Mouse (Mus musculus) thymus, postnatal 0 days (tissue): ENCODE results near the gene Wdr20. TPM values are rescaled to one million over a fixed set of nuclear protein-coding genes. Genes with fewer than 3 reads are reported as not detected.
"Not testable (repeated sequence)": the region's sequence is repeated elsewhere in the genome, so short reads cannot be mapped to it uniquely, and the experiment has no call there.

Experiments used
- DNase-seq: peaks from one replicate; pipeline ENCODE4 v3.0.0-alpha.2; 2015; ENCODE audit warnings: low spot score
- polyA plus RNA-seq: library from polyadenylated mRNA; unstranded; fragments of >200 nt; fragmentation: Nextera tagmentation; extraction: Ambion mirVana; gene quantifications from 2 replicates; pipeline ENCODE4 v1.2.1, GENCODE M21; 2015

Wdr20 gene
- polyA plus RNA-seq: 22.3 and 24.8 TPM in 2 replicates

DNA sequence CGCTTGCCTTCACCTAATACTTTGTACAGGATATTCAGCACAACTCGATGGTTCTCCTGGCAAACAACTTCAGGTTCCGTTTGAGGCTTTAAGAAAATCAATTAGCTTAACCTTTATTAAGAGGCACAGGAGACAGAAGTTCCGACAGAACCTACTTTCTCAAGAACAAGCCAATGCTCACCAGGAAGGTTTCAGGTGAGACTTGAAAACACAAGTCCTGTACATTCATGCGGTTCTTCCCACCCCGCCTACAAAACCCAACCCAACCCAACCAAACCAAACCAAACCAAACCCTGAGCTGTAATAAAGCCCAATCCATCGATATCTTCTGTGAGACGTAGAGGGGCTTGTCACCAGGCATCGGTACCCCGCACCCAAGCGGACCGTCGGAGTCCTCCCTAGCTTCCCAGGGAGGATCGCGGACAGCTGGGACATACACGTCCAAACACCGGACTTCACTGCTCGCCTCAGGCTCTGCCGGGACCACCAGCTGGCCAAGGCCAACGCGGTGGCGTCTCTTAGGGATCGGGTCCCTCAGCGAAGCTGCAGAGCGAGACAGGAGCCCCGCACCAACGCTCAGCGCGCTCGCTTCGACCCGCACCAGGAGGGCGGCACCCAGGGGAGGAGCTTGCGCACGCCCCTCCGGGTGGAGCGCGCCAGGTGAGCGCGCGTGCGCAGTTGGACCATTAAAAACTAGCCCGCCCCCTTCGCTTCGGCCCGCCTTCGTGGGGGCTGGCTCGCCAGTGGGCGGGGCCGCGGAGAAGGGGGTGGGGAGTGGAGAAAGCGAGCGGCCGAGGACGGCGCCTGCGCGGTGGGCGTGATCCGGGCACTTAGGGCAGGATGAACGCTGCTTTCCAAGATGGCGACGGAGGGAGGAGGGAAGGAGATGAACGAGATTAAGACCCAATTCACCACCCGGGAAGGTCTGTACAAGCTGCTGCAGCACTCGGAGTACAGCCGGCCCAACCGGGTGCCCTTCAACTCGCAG lies at the start of gene Wdr20:
TSS of gene Wdr20 (plus strand) at position 775 of the 988 bp plus-strand sequence.
- DNase-seq: peak; percentile 97

DNA sequence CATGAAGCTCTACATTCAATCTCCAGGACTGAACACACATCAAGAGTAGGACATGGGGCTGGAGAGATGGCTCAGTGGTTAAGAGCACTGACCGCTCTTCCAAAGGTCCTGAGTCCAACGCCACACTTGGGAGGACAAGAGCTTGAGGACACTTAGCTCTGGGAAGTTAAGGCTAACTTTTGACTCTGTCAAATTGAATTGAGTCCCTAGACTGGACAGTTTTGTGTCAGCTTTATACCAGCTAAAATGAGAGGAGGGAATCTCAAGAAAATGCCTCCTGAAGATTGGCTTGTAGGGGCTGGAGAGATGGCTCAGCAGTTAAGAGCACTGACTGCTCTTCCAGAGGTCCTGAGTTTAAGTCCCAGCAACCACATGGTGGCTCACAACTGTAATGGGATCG lies 48.8 kb upstream of the Wdr20 start:
- not testable (repeated sequence) for DNase-seq

DNA sequence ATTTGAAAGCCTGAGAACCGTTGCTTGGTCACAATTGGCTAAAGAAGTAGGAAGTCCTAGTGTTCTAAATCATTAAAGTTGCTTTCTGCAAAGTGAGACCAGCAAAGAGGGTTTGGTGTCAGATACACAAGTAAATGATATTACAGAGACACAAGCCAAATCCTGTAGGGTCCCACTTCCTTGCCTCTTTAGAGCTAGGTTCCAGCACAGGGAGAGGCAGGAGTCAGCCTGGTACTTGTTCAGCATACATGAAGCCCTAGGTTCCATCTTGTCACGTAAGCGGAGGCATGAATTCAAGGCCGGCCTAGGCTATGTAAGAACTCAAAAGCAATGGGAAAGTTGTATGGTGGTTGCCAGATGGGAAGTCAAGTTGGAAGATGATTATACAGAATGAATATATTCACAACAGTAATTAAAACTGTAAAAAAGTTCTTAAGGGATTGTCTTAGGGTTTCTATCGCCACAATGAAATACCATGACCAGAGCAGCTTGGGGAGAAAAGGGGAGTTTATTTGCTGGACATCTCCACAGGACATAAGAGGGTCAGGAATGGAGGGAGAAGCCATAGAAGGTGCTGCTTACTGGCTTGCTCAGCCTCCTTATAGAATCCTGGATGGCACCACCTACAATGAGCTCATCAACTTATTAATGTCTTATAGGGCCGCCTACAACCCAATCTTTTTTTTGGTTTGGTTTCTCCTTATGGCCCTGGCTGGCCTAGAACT lies 47.7 kb upstream of the Wdr20 start:
- no peak for DNase-seq

GRCm38 (mm10) chr12:110693378-110693777 lies 44.4 kb upstream of the Wdr20 start:
- DNase-seq: not testable (repeated sequence)

DNA sequence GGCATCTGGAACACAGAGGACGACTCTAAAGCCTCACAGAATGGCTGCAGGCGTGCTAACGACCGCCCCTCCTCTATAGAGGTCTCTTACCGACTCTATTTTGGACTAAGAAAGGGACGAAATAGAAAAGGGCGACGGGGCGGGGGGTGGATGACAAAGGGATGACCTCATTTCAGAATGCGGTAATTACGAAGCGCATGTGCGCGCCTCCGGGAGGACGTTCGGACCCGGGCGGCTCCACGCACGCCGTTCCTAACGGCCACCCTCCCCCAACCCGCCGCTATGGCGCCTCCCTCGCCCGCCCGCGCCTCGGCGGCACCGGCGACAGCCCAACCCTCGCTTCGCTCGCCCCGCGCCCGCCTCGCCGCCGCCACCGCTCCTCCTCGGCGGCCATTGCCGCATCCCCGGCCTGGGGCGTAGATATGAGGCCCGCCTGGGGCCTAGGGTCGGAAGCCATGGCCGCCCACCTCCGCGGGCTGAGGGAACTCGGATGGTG lies 42.0 kb upstream of the Wdr20 start:
- no peak for DNase-seq

GRCm38 (mm10) chr12:110696173-110696974 lies 41.4 kb upstream of the Wdr20 start:
- peak; percentile 98 for DNase-seq

DNA sequence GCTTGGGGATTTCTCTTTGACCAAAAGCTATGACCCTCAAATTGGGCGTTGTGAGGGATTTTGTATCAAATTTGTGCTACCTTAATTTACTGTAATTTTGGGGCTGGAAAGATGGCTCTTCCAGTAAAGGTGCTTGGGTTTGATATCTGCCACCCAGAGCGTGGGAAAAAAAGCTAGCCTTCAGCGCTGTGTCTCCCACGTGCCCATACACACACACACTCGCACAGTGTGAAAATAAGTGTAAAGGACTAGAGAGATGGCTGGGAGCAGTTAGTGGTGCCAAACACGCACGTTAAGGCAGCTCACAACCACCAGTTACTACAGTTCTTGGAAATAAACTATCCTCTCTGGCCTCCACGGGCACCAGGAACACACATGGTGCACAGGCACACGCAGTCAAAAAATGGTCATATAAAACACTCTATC lies 40.8 kb upstream of the Wdr20 start:
- no peak for DNase-seq

- no peak for DNase-seq
Observed at GRCm38 (mm10) chr12:110697457-110697856, 40.3 kb upstream of the Wdr20 start.

- no peak for DNase-seq
Observed at GRCm38 (mm10) chr12:110698080-110698479, 39.7 kb upstream of the Wdr20 start.

DNA sequence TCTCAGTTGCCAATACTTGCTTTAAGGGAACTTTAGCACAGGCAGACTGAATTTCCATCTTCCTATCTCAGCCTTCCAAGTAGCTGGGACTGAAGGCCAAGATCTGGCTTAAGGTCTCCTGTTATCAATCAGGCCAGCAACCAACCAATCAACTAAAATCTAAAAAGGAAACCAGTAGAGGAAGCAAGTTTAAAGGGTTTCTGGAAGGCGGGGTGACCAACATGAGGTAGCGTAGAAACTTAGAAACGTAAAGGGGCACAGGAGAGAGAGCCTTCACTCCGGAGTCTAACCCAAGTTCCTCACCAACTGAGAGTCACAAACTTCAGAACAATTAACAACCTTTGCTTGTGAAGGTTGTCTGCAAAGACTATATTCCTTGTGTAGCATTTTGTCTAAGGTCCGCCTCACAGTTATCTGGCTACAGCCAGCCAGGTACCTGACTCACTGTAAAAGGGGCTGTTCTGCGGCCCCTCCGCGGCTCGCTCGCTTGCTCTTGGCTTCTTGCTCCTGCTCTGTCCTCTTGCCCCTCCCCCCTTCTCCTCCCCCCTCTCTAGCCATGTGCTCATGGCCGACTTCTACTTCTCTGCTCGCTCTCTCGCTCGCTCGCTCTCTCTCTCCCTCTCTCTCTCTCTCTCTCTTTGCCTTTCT lies 39.1 kb upstream of the Wdr20 start:
- DNase-seq: no peak

DNA sequence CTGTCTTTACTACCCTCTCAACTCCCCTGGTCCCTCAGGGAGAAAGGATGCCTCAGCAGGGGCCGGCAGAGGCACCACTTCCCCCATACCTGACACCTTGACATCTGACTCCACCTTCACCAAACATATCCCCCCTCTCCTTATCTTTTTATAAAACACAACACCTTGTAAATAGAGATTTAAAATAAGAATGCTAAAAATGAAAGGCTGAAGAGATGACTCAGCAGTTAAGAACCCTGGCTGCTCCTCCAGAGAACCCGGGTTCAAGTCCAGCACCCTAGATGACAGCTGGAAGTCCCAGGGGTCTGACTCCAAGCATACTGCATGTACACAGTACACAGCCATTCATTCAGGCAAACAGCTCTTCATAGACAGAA lies 38.6 kb upstream of the Wdr20 start:
- no peak for DNase-seq

DNA sequence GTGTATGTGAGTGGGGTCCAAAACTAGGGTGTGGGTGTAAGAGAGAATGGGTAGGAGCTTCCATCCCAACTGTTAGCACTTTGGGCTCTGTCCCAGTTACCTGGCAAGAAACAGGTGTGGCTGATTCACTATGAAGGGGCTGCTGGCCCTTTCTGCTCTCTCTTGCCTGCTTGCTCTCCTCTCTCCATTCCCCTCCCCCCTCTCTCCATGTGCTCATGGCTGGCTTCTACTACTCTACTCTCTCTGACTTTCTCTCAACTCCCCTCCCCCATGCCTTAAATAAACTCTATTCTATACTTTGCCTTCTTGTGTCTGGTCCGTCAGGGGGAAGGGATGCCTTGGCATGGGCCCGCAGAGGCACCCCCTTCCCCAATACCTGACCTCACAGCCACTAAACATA lies 37.0 kb upstream of the Wdr20 start:
- DNase-seq: no peak

- peak; percentile 29 for DNase-seq
Observed at GRCm38 (mm10) chr12:110701363-110701762, 36.4 kb upstream of the Wdr20 start.

- no peak for DNase-seq
Observed at GRCm38 (mm10) chr12:110702556-110702955, 35.2 kb upstream of the Wdr20 start, which contains the start of gene Hsp90aa1. Hsp90aa1 (minus strand) TSS chr12:110702728.

DNA sequence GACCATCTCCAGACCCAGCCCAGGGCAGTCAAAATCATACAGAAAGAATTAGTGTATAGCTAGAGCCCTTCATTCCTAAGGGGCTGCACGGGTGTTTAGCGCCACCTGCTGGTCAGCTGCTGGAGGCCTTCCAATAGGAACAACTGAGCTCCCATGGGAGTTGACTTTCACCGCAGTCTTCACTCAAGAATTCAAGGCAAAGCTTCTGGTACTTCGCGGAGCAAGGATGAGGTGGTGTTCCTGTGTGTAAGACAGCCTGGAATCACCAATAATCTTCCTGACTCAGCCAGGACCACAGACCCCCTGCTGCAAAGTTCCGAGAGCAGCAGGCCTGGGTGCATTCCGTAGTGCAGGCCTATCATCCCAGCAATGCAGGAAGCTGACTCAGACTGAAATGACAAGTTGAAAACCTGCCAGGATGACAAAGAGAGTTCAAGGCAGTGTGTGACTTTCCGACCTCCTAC lies 34.7 kb upstream of the Wdr20 start:
- DNase-seq: peak; percentile 76

DNA sequence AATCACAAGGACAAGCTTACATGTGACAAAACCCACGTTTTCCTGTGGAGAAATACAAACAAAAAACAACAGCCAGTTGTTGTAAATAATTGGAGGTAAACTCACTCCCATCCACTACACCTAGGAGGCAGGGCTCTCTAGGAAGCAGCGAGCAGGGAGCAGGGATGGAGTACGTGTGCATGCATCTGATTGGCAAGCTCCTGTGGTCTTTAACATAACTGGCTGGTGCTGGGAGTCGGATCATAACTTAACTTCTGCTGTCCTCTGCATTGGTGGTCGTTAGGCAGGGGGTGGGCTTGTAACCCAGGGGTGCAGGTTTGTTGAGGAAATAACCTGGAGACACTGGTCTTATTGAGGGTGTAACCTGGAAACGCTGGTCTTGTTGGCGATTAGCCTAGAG lies 34.1 kb upstream of the Wdr20 start:
- no peak for DNase-seq

GRCm38 (mm10) chr12:110705419-110705818 lies 32.3 kb upstream of the Wdr20 start:
- not testable (repeated sequence) for DNase-seq

DNA sequence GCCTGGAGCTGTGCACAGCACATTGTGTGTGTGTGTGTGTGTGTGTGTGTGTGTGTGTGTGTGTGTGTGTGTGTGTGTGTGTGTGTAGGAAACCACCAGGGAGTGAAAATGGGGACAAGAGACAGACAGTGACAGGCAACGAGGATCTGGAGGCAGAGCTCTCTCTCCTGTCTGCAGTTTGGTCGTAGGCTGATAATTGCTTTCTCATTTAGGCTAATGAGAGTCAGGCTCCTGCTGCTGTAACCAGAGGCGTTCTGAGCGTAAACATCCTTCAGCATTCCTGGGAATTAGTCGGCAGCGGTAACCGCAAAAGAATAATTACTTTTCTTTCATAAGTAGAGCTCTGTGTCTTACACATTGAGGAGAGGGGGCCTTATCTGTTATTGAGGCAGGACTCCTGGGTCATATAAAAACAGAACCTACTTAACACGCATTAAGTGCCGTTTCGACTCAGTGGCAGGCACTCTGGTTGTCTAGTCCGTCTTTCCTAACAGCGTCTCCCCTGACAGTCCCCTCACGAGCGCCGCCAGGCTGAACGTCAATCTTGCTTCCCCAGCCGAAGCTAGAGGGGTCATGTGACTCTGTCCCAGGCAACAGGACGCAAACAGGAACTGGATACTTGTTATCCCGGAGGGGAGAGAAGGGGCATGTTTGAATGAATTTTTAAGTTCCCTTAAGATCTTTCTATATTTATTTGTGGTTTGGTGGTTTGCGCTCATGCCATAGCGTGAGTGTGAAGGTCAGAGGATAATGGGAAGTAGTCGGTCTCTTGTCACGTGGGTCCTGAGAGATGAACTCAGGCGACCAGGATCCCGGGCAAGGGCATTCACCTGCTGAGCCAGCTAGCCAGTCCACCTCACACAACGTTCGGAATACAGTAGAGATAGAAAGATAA lies 31.2 kb upstream of the Wdr20 start:
- DNase-seq: peak; percentile 59

GRCm38 (mm10) chr12:110707451-110707850 lies 30.3 kb upstream of the Wdr20 start:
- no peak for DNase-seq
